11 mouse cellular contexts compared by ENCODE assay signal in genomic region chr10:60133501-60133900, GRCm38 (mm10). TPM values are rescaled to one million over a fixed set of nuclear protein-coding genes. Genes with fewer than 3 reads are reported as not detected.
A peak's percentile ranks its signal among the peaks of the same experiment; 100 is the strongest.
DNase-seq lines count a peak whose midpoint lies in the region; ATAC-seq and TF ChIP-seq lines count a peak whose summit lies in the region.
"Had no signal": no experiment of that assay in that cellular context is flagged by ENCODE, and none has a peak within 500 bp of the region (broad histone marks: within the 10 kb centered on the region; RNA-seq: fewer than 3 reads in every experiment).

No protein-coding gene starts in this region.

- H3K4me1 ChIP-seq in intestine, embryonic 14.5 days (replicated peaks; ENCODE audit: control insufficient read depth, insufficient read depth, low read length), result peaks cover 11% of the 10 kb centered on the region
- 0 out of 2 replicates have a peak, but pooled peaks cover 2% of the 10 kb centered on the region for H3K4me1 ChIP-seq in intestine, postnatal 0 days (replicated peaks; ENCODE audit: control insufficient read depth, insufficient read depth, low read length)
- H3K4me1 ChIP-seq in neural tube, embryonic 15.5 days, result 0 out of 2 replicates have a peak, but pooled peaks cover 9% of the 10 kb centered on the region
- H3K4me1 ChIP-seq in intestine, embryonic 15.5 days (replicated peaks), result peaks cover 9% of the 10 kb centered on the region; the same call in 1 of the 2 replicates

- WGBS in intestine, embryonic 14.5 days, result 23% methylated on average over 6 of the region's 6 CpGs
- 53% methylated on average over 6 of the region's 6 CpGs for WGBS in intestine, postnatal 0 days
- WGBS in neural tube, embryonic 15.5 days, result 46% methylated on average over 6 of the region's 6 CpGs
- 25% methylated on average over 6 of the region's 6 CpGs for WGBS in intestine, embryonic 15.5 days

- no peaks in the 10 kb centered on the region for H3K9me3 ChIP-seq in intestine, embryonic 14.5 days (ENCODE audit: control insufficient read depth, low read length)
- H3K9me3 ChIP-seq in intestine, postnatal 0 days (ENCODE audit: control insufficient read depth), result no peaks in the 10 kb centered on the region
- H3K9me3 ChIP-seq in neural tube, embryonic 15.5 days (replicated peaks), result no peaks in the 10 kb centered on the region
- H3K9me3 ChIP-seq in intestine, embryonic 15.5 days, result no peaks in the 10 kb centered on the region

- no peak overlapping the region for H3K4me2 ChIP-seq in intestine, embryonic 14.5 days (ENCODE audit: low read length)
- no peak overlapping the region for H3K4me2 ChIP-seq in intestine, postnatal 0 days (replicated peaks; ENCODE audit: low read depth)
- no peak overlapping the region for H3K4me2 ChIP-seq in neural tube, embryonic 15.5 days
- H3K4me2 ChIP-seq in intestine, embryonic 15.5 days (replicated peaks), result no peak overlapping the region

- H3K27ac ChIP-seq in intestine, embryonic 14.5 days (ENCODE audit: low read depth), result no peak overlapping the region
- no peak overlapping the region for H3K27ac ChIP-seq in intestine, postnatal 0 days (ENCODE audit: low read depth, low read length)
- H3K27ac ChIP-seq in neural tube, embryonic 15.5 days (replicated peaks), result no peak overlapping the region
- peak overlapping the region; percentile 29; the same call in 1 of the 2 replicates for H3K27ac ChIP-seq in intestine, embryonic 15.5 days
- no peak overlapping the region for H3K27ac ChIP-seq in layer of hippocampus, adult 2 months

- ATAC-seq in intestine, embryonic 14.5 days (replicated peaks; ENCODE audit: low FRiP score, low TSS enrichment, low read depth), result peak; percentile 30; the same call in 1 of the 2 replicates
- ATAC-seq in intestine, postnatal 0 days, result no peak
- ATAC-seq in neural tube, embryonic 15.5 days (ENCODE audit: low FRiP score), result no peak
- ATAC-seq in intestine, embryonic 15.5 days, result peak; percentile 34

- TF ChIP-seq CTCF in intestine, postnatal 0 days (IDR thresholded peaks at IDR 0.05; ENCODE audit: low read depth), result no peak
- TF ChIP-seq CTCF in layer of hippocampus, adult 2 months (conservative IDR thresholded peaks at IDR 0.05), result no peak

- no peaks in the 10 kb centered on the region for H3K27me3 ChIP-seq in intestine, embryonic 14.5 days (replicated peaks; ENCODE audit: control insufficient read depth, insufficient read depth, low read length)
- no peaks in the 10 kb centered on the region for H3K27me3 ChIP-seq in intestine, postnatal 0 days (replicated peaks; ENCODE audit: control insufficient read depth, insufficient read depth, low read length)
- no peaks in the 10 kb centered on the region for H3K27me3 ChIP-seq in neural tube, embryonic 15.5 days (replicated peaks)
- no peaks in the 10 kb centered on the region for H3K27me3 ChIP-seq in intestine, embryonic 15.5 days (replicated peaks)

- no peak overlapping the region for H3K9ac ChIP-seq in intestine, embryonic 14.5 days (ENCODE audit: low read length)
- H3K9ac ChIP-seq in intestine, postnatal 0 days (ENCODE audit: low read depth, low read length), result no peak overlapping the region
- H3K9ac ChIP-seq in neural tube, embryonic 15.5 days (replicated peaks), result no peak overlapping the region
- H3K9ac ChIP-seq in intestine, embryonic 15.5 days, result no peak overlapping the region

- no peaks in the 10 kb centered on the region for H3K36me3 ChIP-seq in intestine, embryonic 14.5 days (ENCODE audit: control insufficient read depth, insufficient read depth, low read length)
- no peaks in the 10 kb centered on the region for H3K36me3 ChIP-seq in intestine, postnatal 0 days (ENCODE audit: control insufficient read depth, insufficient read depth)
- peaks cover 34% of the 10 kb centered on the region for H3K36me3 ChIP-seq in neural tube, embryonic 15.5 days
- H3K36me3 ChIP-seq in intestine, embryonic 15.5 days, result no peaks in the 10 kb centered on the region

- no peak for DNase-seq in intestine, embryonic 14.5 days (ENCODE audit: low spot score)
- DNase-seq in neural tube, embryonic 10.5 days (ENCODE audit: extremely low spot score, low spot score), result peak; percentile 25
- DNase-seq in layer of hippocampus, adult 2 months (ENCODE audit: low spot score in 2 of 2), result no peak
- DNase-seq in ovary, postnatal 14 days (ENCODE audit: low spot score), result no peak
- DNase-seq: cerebellum, adult 8-10 months; layer of hippocampus, postnatal 36 days; lung, postnatal 4 days had no signal

- H3K4me3 ChIP-seq in intestine, embryonic 14.5 days (ENCODE audit: low read depth, low read length), result no peak overlapping the region
- no peak overlapping the region for H3K4me3 ChIP-seq in intestine, postnatal 0 days (ENCODE audit: low read depth, low read length)
- no peak overlapping the region for H3K4me3 ChIP-seq in neural tube, embryonic 15.5 days (replicated peaks)
- H3K4me3 ChIP-seq in intestine, embryonic 15.5 days (replicated peaks), result no peak overlapping the region
- H3K4me3 ChIP-seq in layer of hippocampus, adult 2 months, result no peak overlapping the region

RNA-seq across cellular contexts. Expression of gene Spock2, which starts 27.5 kb away (rescaled TPM):
- polyA plus RNA-seq in intestine, embryonic 14.5 days (2014; fragmentation: Nextera tagmentation; extraction: Ambion mirVana), result 3.1 and 3.7 TPM in 2 replicates
- polyA plus RNA-seq in intestine, postnatal 0 days (2015; fragmentation: Nextera tagmentation; extraction: Ambion mirVana), result 2.1 and 2.4 TPM in 2 replicates
- polyA plus RNA-seq in neural tube, embryonic 15.5 days (2015; fragmentation: Nextera tagmentation; extraction: Ambion mirVana), result 114 and 122 TPM in 2 replicates
- 3.7 and 4.2 TPM in 2 replicates for polyA plus RNA-seq in intestine, embryonic 15.5 days (2015; fragmentation: Nextera tagmentation; extraction: Ambion mirVana)
- 100 to 1,000 TPM; 476 to 514 TPM for total RNA-seq in layer of hippocampus, adult 2 months (2021)
- total RNA-seq: granulocyte monocyte progenitor cell, adult 5-6 weeks had no signal

Comparison
In these comparisons a context has a peak if more than half of its experiments do, and no peak if none do; other contexts are left out.
1. ATAC-seq: peak in intestine, embryonic 14.5 days (single experiment) and intestine, embryonic 15.5 days (single experiment); none in intestine, postnatal 0 days (single experiment) and neural tube, embryonic 15.5 days (single experiment).
2. RNA of gene Spock2, which starts 27.5 kb away (polyA plus RNA-seq): 114 to 122 TPM in neural tube, embryonic 15.5 days; 3.7 to 4.2 TPM in intestine, embryonic 15.5 days, 3.1 to 3.7 TPM in intestine, embryonic 14.5 days and 2.1 to 2.4 TPM in intestine, postnatal 0 days; every median in the first group is over 10 times any median in the second.